Mouse (Mus musculus) stomach, postnatal 0 days (tissue): ENCODE results near the gene Cpm.

ENCODE experiments used
- CTCF ChIP-seq: IDR thresholded peaks from 2 replicates; pipeline ENCODE4 v1.5.1; 2016; ENCODE audit warnings: antibody characterized with exemption, low read depth, mild to moderate bottlenecking, moderate library complexity
- EP300 ChIP-seq: optimal IDR thresholded peaks from 2 replicates; pipeline ENCODE3; 2016; ENCODE audit warnings: antibody characterized with exemption

DNA sequence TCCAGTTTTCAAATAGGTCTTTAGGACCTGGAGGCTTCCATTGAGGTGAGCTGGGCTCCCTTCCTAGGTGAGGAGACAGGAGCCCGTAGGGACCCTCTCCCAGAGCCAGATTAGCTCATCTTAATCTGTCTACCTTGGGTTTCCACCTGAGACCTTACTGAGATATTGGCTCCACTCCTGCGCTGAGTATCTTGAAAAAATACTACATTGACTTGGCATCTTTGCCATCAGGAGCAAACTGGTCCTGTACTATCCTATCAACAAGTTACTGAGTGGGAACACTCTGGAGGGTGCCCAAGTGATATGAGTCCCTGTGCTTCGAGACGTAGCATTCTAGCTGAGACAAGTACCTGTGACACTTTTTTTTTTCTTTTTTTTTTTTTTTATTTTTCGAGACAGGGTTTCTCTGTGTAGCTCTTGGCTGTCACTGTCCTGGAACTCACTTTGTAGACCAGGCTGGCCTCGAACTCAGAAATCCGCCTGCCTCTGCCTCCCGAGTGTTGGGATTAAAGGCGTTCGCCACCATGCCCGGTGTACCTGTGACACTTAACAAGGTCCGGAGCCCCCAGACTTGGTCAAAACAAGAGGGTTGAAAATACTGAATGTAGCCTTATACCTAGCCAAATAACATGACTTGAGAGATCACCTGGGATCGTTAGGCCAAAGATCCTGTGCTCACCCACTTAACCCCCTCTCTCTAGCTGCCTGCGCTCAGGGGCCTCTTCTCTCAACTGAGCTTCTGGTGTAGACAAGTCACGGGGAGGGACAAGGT is 13.4 kb downstream of the Cpm start:
- TF ChIP-seq CTCF (no peak), EP300 (no peak)
